Mouse (Mus musculus) cortical plate, adult 2 months (tissue): ENCODE measurements at regions not wholly inside any gene's neighbourhood (a gene's known extent, or its start where the extent isn't known, plus 50 kb on each side); places are given as distances from the start of the nearest gene placed in this dataset.
"Not testable (repeated sequence)": the region's sequence is repeated elsewhere in the genome, so short reads cannot be mapped to it uniquely, and the experiment has no call there.

Experiments used
- H3K27ac ChIP-seq: fragments of 200-500 bp; 2 replicates; pipeline ENCODE4 v1.5.1; 2012; ENCODE audit warnings: low read length, control low read depth, inconsistent platforms; ENCODE audit not compliant: insufficient read depth
- H3K4me1 ChIP-seq: fragments of 200-500 bp; 2 replicates; pipeline ENCODE4 v1.6.1; 2011; ENCODE audit warnings: low read length; ENCODE audit not compliant: control insufficient read depth, insufficient read depth
- H3K4me3 ChIP-seq: fragments of 200-500 bp; 2 replicates; pipeline ENCODE4 v1.5.1; 2011; ENCODE audit warnings: mild to moderate bottlenecking, low read length, control low read depth; ENCODE audit not compliant: insufficient read depth
- CTCF ChIP-seq: fragments of 200-500 bp; IDR thresholded peaks from 2 replicates; pipeline ENCODE4 v1.5.1; 2011; ENCODE audit warnings: mild to moderate bottlenecking, control low read depth, low read length; ENCODE audit not compliant: insufficient read depth; ENCODE audit errors: extremely low read depth
- POLR2A ChIP-seq: fragments of 200-500 bp; IDR thresholded peaks from 2 replicates; pipeline ENCODE4 v1.6.1; 2011; ENCODE audit warnings: mild to moderate bottlenecking, low read length, control low read depth; ENCODE audit not compliant: insufficient read depth; ENCODE audit errors: extremely low read depth

- Histone ChIP-seq H3K27ac (no peak overlapping the region), H3K4me1 (no peaks in the 10 kb centered on the region), H3K4me3 (no peak overlapping the region)
- TF ChIP-seq CTCF (no peak), POLR2A (no peak)
Observed at GRCm38 (mm10) chr9:104406491-104406890, 68.9 kb upstream of the Acpp start.

GRCm38 (mm10) chr9:104403863-104404262, 66.3 kb upstream of the Acpp start:
- no peaks in the 10 kb centered on the region for H3K4me1 ChIP-seq
- H3K27ac ChIP-seq = no peak overlapping the region
- TF ChIP-seq POLR2A (no peak), CTCF (no peak)
- H3K4me3 ChIP-seq = no peak overlapping the region

GRCm38 (mm10) chr9:104401673-104402072, 64.1 kb upstream of the Acpp start:
- H3K27ac ChIP-seq = no peak overlapping the region
- TF ChIP-seq CTCF (no peak), POLR2A (no peak)
- H3K4me3 ChIP-seq = no peak overlapping the region
- H3K4me1 ChIP-seq = no peaks in the 10 kb centered on the region

- no peak overlapping the region for H3K27ac ChIP-seq
- no peak for TF ChIP-seq CTCF
- TF ChIP-seq POLR2A = no peak
- no peaks in the 10 kb centered on the region for H3K4me1 ChIP-seq
- H3K4me3 ChIP-seq = no peak overlapping the region
Observed at GRCm38 (mm10) chr9:104399927-104400326, 62.4 kb upstream of the Acpp start.

GRCm38 (mm10) chr9:104398484-104398883, 60.9 kb upstream of the Acpp start:
- H3K4me3 ChIP-seq, H3K4me1 ChIP-seq, H3K27ac ChIP-seq: not testable (repeated sequence)

GRCm38 (mm10) chr9:104387805-104388204, 50.3 kb upstream of the Acpp start:
- Histone ChIP-seq H3K27ac (no peak overlapping the region), H3K4me1 (no peaks in the 10 kb centered on the region), H3K4me3 (no peak overlapping the region)
- TF ChIP-seq CTCF (no peak), POLR2A (no peak)
